Mouse (Mus musculus) thymus, postnatal 36 days (tissue): ENCODE results near the gene Ebf1.

Experiments used
- DNase-seq, 2 experiments: peaks; one replicate each; pipeline ENCODE4 v3.0.0; 2022; ENCODE audit warnings: mixed read lengths in 2 of 2

Gene Ebf1

GRCm38 (mm10) chr11:44619131-44619886 is 2.2 kb downstream of the Ebf1 start:
- no peak for DNase-seq

GRCm38 (mm10) chr11:44619887-44620693 is 3.0 kb downstream of the Ebf1 start:
- DNase-seq, result no peak

- no peak for DNase-seq
Measured at GRCm38 (mm10) chr11:44620694-44621446, 3.8 kb downstream of the Ebf1 start.

GRCm38 (mm10) chr11:44621615-44622014 is 4.5 kb downstream of the Ebf1 start:
- no peak for DNase-seq

- DNase-seq, result no peak
Measured at GRCm38 (mm10) chr11:44622023-44622731, 5.1 kb downstream of the Ebf1 start.

- no peak for DNase-seq
Measured at GRCm38 (mm10) chr11:44624564-44624963, 7.4 kb downstream of the Ebf1 start.

- DNase-seq, result no peak
Measured at GRCm38 (mm10) chr11:44626065-44626464, 8.9 kb downstream of the Ebf1 start.

- no peak for DNase-seq
Measured at GRCm38 (mm10) chr11:44628412-44628811, 11.3 kb downstream of the Ebf1 start.

GRCm38 (mm10) chr11:44632064-44632968 is 15.2 kb downstream of the Ebf1 start:
- no peak for DNase-seq

GRCm38 (mm10) chr11:44633001-44633693 is 16.0 kb downstream of the Ebf1 start:
- no peak for DNase-seq

GRCm38 (mm10) chr11:44634552-44635193 is 17.6 kb downstream of the Ebf1 start:
- DNase-seq, result no peak

GRCm38 (mm10) chr11:44636241-44636640 is 19.1 kb downstream of the Ebf1 start:
- DNase-seq, result no peak

GRCm38 (mm10) chr11:44638193-44638754 is 21.2 kb downstream of the Ebf1 start:
- DNase-seq, result no peak

- DNase-seq, result no peak
Measured at GRCm38 (mm10) chr11:44641496-44641895, 24.4 kb downstream of the Ebf1 start.

GRCm38 (mm10) chr11:44654340-44655019 is 37.4 kb downstream of the Ebf1 start:
- no peak for DNase-seq

GRCm38 (mm10) chr11:44655468-44655867 is 38.4 kb downstream of the Ebf1 start:
- no peak for DNase-seq

- no peak for DNase-seq
Measured at GRCm38 (mm10) chr11:44656916-44657315, 39.8 kb downstream of the Ebf1 start.

- no peak for DNase-seq
Measured at GRCm38 (mm10) chr11:44657833-44658395, 40.8 kb downstream of the Ebf1 start.

GRCm38 (mm10) chr11:44661875-44662274 is 44.8 kb downstream of the Ebf1 start:
- no peak for DNase-seq
